ENCODE assay signal across 13 mouse cellular contexts in the genomic region with DNA sequence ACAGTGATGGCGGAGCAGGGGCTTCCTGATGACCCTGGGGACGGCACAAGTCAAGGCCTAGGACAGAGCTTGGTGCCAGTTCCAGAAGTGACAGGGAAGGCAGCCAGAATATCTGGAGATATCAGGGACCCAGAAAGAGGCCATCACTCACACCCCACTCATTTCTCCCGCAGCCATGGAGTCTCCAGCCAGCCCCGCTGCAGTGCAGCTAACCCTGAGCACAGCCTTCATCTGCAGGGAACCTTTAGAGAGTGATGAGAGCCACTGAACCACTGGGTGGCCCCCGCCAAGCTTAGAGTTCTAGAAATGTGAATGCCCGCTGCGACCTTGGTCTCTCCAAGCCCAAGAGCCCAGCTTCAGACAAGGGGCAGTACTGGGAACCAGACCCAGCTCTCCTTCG. TPM values are rescaled to one million over a fixed set of nuclear protein-coding genes. Genes with fewer than 3 reads are reported as not detected.
DNase-seq lines count a peak whose midpoint lies in the region; ATAC-seq and TF ChIP-seq lines count a peak whose summit lies in the region.
"Had no signal": no experiment of that assay in that cellular context is flagged by ENCODE, and none has a peak within 500 bp of the region (broad histone marks: within the 10 kb centered on the region; RNA-seq: fewer than 3 reads in every experiment).

No protein-coding gene starts in this region.

- H3K9ac ChIP-seq in heart, embryonic 13.5 days: peak overlapping the region; percentile 58
- no peak overlapping the region for H3K9ac ChIP-seq in liver, embryonic 13.5 days
- H3K9ac ChIP-seq: embryonic facial prominence, embryonic 15.5 days; lung, embryonic 14.5 days; neural tube, embryonic 13.5 days had no signal

- DNase-seq in heart, adult 11 months: no peak
- no peak for DNase-seq in layer of hippocampus, adult 2 months (ENCODE audit: low spot score in 2 of 2)
- DNase-seq in layer of hippocampus, postnatal 14 days (ENCODE audit: low spot score in 2 of 2): no peak
- DNase-seq in adrenal gland, postnatal 36 days: peak; percentile 44 to 53
- no peak for DNase-seq in liver, embryonic 13.5 days
- no peak for DNase-seq in urinary bladder, adult 2 months (ENCODE audit: low spot score)
- DNase-seq: cerebellum, adult 11 months had no signal

- no peak for ATAC-seq in heart, embryonic 13.5 days (ENCODE audit: extremely low read depth, insufficient number of reproducible peaks, low FRiP score, low TSS enrichment)
- no peak for ATAC-seq in liver, embryonic 13.5 days (ENCODE audit: low read depth)
- ATAC-seq: forebrain, embryonic 16.5 days had no signal

- H3K4me1 ChIP-seq in heart, embryonic 13.5 days: peaks cover 94% of the 10 kb centered on the region
- peaks cover 79% of the 10 kb centered on the region for H3K4me1 ChIP-seq in liver, embryonic 13.5 days (replicated peaks)

- H3K27me3 ChIP-seq in heart, embryonic 13.5 days (replicated peaks): no peaks in the 10 kb centered on the region
- H3K27me3 ChIP-seq in liver, embryonic 13.5 days: no peaks in the 10 kb centered on the region
- H3K27me3 ChIP-seq: CH12.LX; embryonic facial prominence, embryonic 15.5 days; neural tube, embryonic 13.5 days had no signal

- 71% methylated on average over 8 of the region's 8 CpGs for WGBS in heart, embryonic 13.5 days
- 77% methylated on average over 8 of the region's 8 CpGs for WGBS in liver, embryonic 13.5 days (ENCODE audit: insufficient replicate concordance)

- H3K4me3 ChIP-seq in heart, embryonic 13.5 days: 0 out of 2 replicates have a peak overlapping the region, but pooled peaks have one; percentile 6
- H3K4me3 ChIP-seq in layer of hippocampus, adult 2 months: no peak overlapping the region
- H3K4me3 ChIP-seq in liver, embryonic 13.5 days (replicated peaks): no peak overlapping the region
- H3K4me3 ChIP-seq: embryonic facial prominence, embryonic 15.5 days; neural tube, embryonic 13.5 days had no signal

- H3K4me2 ChIP-seq in heart, embryonic 13.5 days: peak overlapping the region; percentile 49
- H3K4me2 ChIP-seq in liver, embryonic 13.5 days: peak overlapping the region; percentile 36; the same call in 1 of the 2 replicates
- H3K4me2 ChIP-seq: embryonic facial prominence, embryonic 15.5 days; neural tube, embryonic 13.5 days had no signal

- H3K9me3 ChIP-seq in heart, embryonic 13.5 days: no peaks in the 10 kb centered on the region
- no peaks in the 10 kb centered on the region for H3K9me3 ChIP-seq in liver, embryonic 13.5 days (replicated peaks)
- H3K9me3 ChIP-seq: embryonic facial prominence, embryonic 15.5 days; neural tube, embryonic 13.5 days had no signal

- TF ChIP-seq CTCF in layer of hippocampus, adult 2 months (conservative IDR thresholded peaks at IDR 0.05): no peak

- peak overlapping the region; percentile 80 for H3K27ac ChIP-seq in heart, embryonic 13.5 days (replicated peaks)
- peak overlapping the region; percentile 43; the same call in 1 of the 2 replicates for H3K27ac ChIP-seq in layer of hippocampus, adult 2 months
- H3K27ac ChIP-seq in liver, embryonic 13.5 days: no peak overlapping the region
- H3K27ac ChIP-seq: embryonic facial prominence, embryonic 15.5 days; neural tube, embryonic 13.5 days had no signal

- no peaks in the 10 kb centered on the region for H3K36me3 ChIP-seq in heart, embryonic 13.5 days
- no peaks in the 10 kb centered on the region for H3K36me3 ChIP-seq in liver, embryonic 13.5 days
- H3K36me3 ChIP-seq: embryonic facial prominence, embryonic 15.5 days; neural tube, embryonic 13.5 days had no signal

RNA-seq across cellular contexts. Expression of gene Ccdc85c, which starts 26.2 kb away (rescaled TPM):
- 4.9 and 5.8 TPM in 2 replicates for polyA plus RNA-seq in heart, embryonic 13.5 days (2015; fragmentation: Nextera tagmentation; extraction: Ambion mirVana)
- total RNA-seq in layer of hippocampus, adult 2 months (2021): 10 to 100 TPM; 68.4 to 68.5 TPM
- total RNA-seq in layer of hippocampus, postnatal 14 days (2021): 10 to 100 TPM; 55.9 to 57.4 TPM
- total RNA-seq in adrenal gland, postnatal 36 days (2021): 10 to 100 TPM; 21.6 to 28.8 TPM
- 2.3 and 2.6 TPM in 2 replicates for polyA plus RNA-seq in liver, embryonic 13.5 days (2015; fragmentation: Nextera tagmentation; extraction: Ambion mirVana)
- 14.6 and 23.1 TPM in 2 replicates for polyA plus RNA-seq in urinary bladder, adult 2 months (2012; rRNA removed)

RNA-seq across cellular contexts. Expression of gene Hhipl1, which starts 57.1 kb away (rescaled TPM):
- 0.71 and 1.1 TPM in 2 replicates for polyA plus RNA-seq in heart, embryonic 13.5 days (2015; fragmentation: Nextera tagmentation; extraction: Ambion mirVana)
- 1 to 10 TPM; 5.1 to 6.4 TPM for total RNA-seq in layer of hippocampus, adult 2 months (2021)
- 1 to 10 TPM; 4.1 to 5.2 TPM for total RNA-seq in layer of hippocampus, postnatal 14 days (2021)
- total RNA-seq in adrenal gland, postnatal 36 days (2021): under 1 TPM; 0.76 to 0.86 TPM
- not detected in 2 replicates for polyA plus RNA-seq in liver, embryonic 13.5 days (2015; fragmentation: Nextera tagmentation; extraction: Ambion mirVana)
- polyA plus RNA-seq in urinary bladder, adult 2 months (2012; rRNA removed): 2.9 and 3.2 TPM in 2 replicates
- total RNA-seq: CH12.LX had no signal

Comparison
In these comparisons a context has a peak if more than half of its experiments do, and no peak if none do; other contexts are left out.
1. DNase-seq: peak in adrenal gland, postnatal 36 days (2 of 2); none in heart, adult 11 months (single experiment), layer of hippocampus, adult 2 months (0 of 2), layer of hippocampus, postnatal 14 days (0 of 2), liver, embryonic 13.5 days (single experiment) and urinary bladder, adult 2 months (single experiment).